Mouse (Mus musculus) MEL (cell line): ENCODE data around the gene Ppfibp1. TPM values are rescaled to one million over a fixed set of nuclear protein-coding genes. Genes with fewer than 3 reads are reported as not detected.

Experiments
- DNase-seq: peaks from one replicate; pipeline ENCODE4 v3.0.0; 2011; ENCODE audit warnings: low read depth, low spot score
- H3K27ac ChIP-seq: 2 replicates; pipeline ENCODE4 v1.5.1; 2012; ENCODE audit warnings: low read depth, mild to moderate bottlenecking, control low read depth, low read length, moderate library complexity; ENCODE audit not compliant: control insufficient read depth
- H3K27me3 ChIP-seq, 2 experiments: fragments of 150-350 bp in 1 of 2; sonication (generic) in 1 of 2; 2 replicates each; pipeline ENCODE4 v1.6.1; 2012; ENCODE audit warnings: low read length in 2 of 2, mild to moderate bottlenecking in 2 of 2, improper control_type of control experiment in 1 of 2, moderate library complexity in 1 of 2; ENCODE audit not compliant: insufficient read depth in 2 of 2, control insufficient read depth in 1 of 2
- H3K36me3 ChIP-seq, 2 experiments: 2 replicates each; pipeline ENCODE4 v1.6.1; 2012 to 2014; ENCODE audit warnings: low read length in 2 of 2, improper control_type of control experiment in 1 of 2, inconsistent platforms in 1 of 2, mild to moderate bottlenecking in 1 of 2; ENCODE audit not compliant: insufficient read depth in 2 of 2, control insufficient read depth in 1 of 2
- H3K4me1 ChIP-seq, 2 experiments: fragments of 150-350 bp in 1 of 2; sonication (generic) in 1 of 2; 2 replicates each; pipeline ENCODE4 v1.6.1; 2012; ENCODE audit warnings: low read length in 2 of 2, improper control_type of control experiment in 1 of 2, mild to moderate bottlenecking in 1 of 2; ENCODE audit not compliant: insufficient read depth in 2 of 2, control insufficient read depth in 1 of 2
- H3K4me3 ChIP-seq, 2 experiments: fragments of 150-350 bp in 1 of 2; sonication (generic) in 1 of 2; 2 replicates each; pipeline ENCODE4 v1.5.1; 2012; ENCODE audit warnings: low read depth in 2 of 2, low read length in 2 of 2, mild to moderate bottlenecking in 2 of 2, moderate library complexity in 2 of 2, control low read depth in 1 of 2, improper control_type of control experiment in 1 of 2; ENCODE audit not compliant: control insufficient read depth in 1 of 2, insufficient read depth in 1 of 2
- H3K79me2 ChIP-seq: 2 replicates; pipeline ENCODE4 v1.6.1; 2012; ENCODE audit warnings: mild to moderate bottlenecking, low read length, moderate library complexity; ENCODE audit not compliant: control insufficient read depth, poor library complexity, insufficient read depth
- H3K9ac ChIP-seq: 2 replicates; pipeline ENCODE4 v1.6.1; 2012; ENCODE audit warnings: low read depth, mild to moderate bottlenecking, control low read depth, low read length, moderate library complexity; ENCODE audit not compliant: control insufficient read depth, poor library complexity, severe bottlenecking
- H3K9me3 ChIP-seq: fragments of 150-350 bp; sonication (generic); replicated peaks from 2 replicates; pipeline ENCODE4 v1.6.1; 2012; ENCODE audit warnings: mild to moderate bottlenecking, low read length, improper control_type of control experiment, moderate library complexity; ENCODE audit not compliant: insufficient read depth
- BHLHE40 ChIP-seq: IDR thresholded peaks from 2 replicates; pipeline ENCODE4 v1.6.1; 2012; ENCODE audit warnings: low read depth, mild to moderate bottlenecking, inconsistent platforms, low read length, improper control_type of control experiment, borderline replicate concordance
- ELF1 ChIP-seq: IDR thresholded peaks from 2 replicates; pipeline ENCODE4 v1.6.1; 2014; ENCODE audit warnings: low read depth, mild to moderate bottlenecking, inconsistent platforms, low read length, improper control_type of control experiment, moderate library complexity
- GABPA ChIP-seq: IDR thresholded peaks from 2 replicates; pipeline ENCODE4 v1.6.1; 2012; ENCODE audit warnings: low read depth, mild to moderate bottlenecking, inconsistent platforms, low read length, improper control_type of control experiment, moderate library complexity
- HCFC1 ChIP-seq: IDR thresholded peaks from 2 replicates; pipeline ENCODE4 v1.6.1; 2012; ENCODE audit warnings: low read depth, mild to moderate bottlenecking, inconsistent platforms, low read length, improper control_type of control experiment, moderate library complexity
- JUND ChIP-seq: IDR thresholded peaks from 2 replicates; pipeline ENCODE4 v1.6.1; 2011; ENCODE audit warnings: low read depth, mild to moderate bottlenecking, improper control_type of control experiment, low read length
- MAFK ChIP-seq: IDR thresholded peaks from 2 replicates; pipeline ENCODE4 v1.6.1; 2011; ENCODE audit warnings: low read depth, mild to moderate bottlenecking, low read length, improper control_type of control experiment, borderline replicate concordance
- MAX ChIP-seq: IDR thresholded peaks from 2 replicates; pipeline ENCODE4 v1.6.1; 2011; ENCODE audit warnings: low read length, improper control_type of control experiment
- MXI1 ChIP-seq: IDR thresholded peaks from 2 replicates; pipeline ENCODE4 v1.6.1; 2011; ENCODE audit warnings: mild to moderate bottlenecking, low read depth, low read length, improper control_type of control experiment
- MYB ChIP-seq: IDR thresholded peaks from 2 replicates; pipeline ENCODE4 v1.6.1; 2011; ENCODE audit warnings: mild to moderate bottlenecking, low read depth, low read length, improper control_type of control experiment
- POLR2A ChIP-seq, 2 experiments: IDR thresholded peaks; 2 replicates each; pipeline ENCODE4 v1.6.1; 2011 to 2012; ENCODE audit warnings: low read length in 2 of 2, mild to moderate bottlenecking in 2 of 2, control low read depth in 1 of 2, improper control_type of control experiment in 1 of 2, low read depth in 1 of 2, moderate library complexity in 1 of 2; ENCODE audit not compliant: control insufficient read depth in 1 of 2, insufficient read depth in 1 of 2, poor library complexity in 1 of 2
- POLR2AphosphoS2 ChIP-seq: IDR thresholded peaks from 2 replicates; pipeline ENCODE4 v1.6.1; 2011; ENCODE audit warnings: low read length, improper control_type of control experiment
- POLR2AphosphoS5 ChIP-seq: IDR thresholded peaks from 2 replicates; pipeline ENCODE4 v1.6.1; 2012; ENCODE audit warnings: low read depth, borderline replicate concordance, mild to moderate bottlenecking, inconsistent platforms, low read length, moderate library complexity, mixed read lengths
- RAD21 ChIP-seq: IDR thresholded peaks from 2 replicates; pipeline ENCODE4 v1.6.1; 2011; ENCODE audit warnings: mild to moderate bottlenecking, low read depth, low read length, improper control_type of control experiment
- SMC3 ChIP-seq: IDR thresholded peaks from 2 replicates; pipeline ENCODE4 v1.6.1; 2011; ENCODE audit warnings: low read depth, low read length, improper control_type of control experiment
- TBP ChIP-seq: IDR thresholded peaks from 2 replicates; pipeline ENCODE4 v1.8.0; 2011; ENCODE audit warnings: low read depth, low read length, improper control_type of control experiment
- TCF12 ChIP-seq: IDR thresholded peaks from 2 replicates; pipeline ENCODE4 v1.6.1; 2014; ENCODE audit warnings: low read depth, mild to moderate bottlenecking, inconsistent platforms, low read length, improper control_type of control experiment, moderate library complexity
- USF1 ChIP-seq: IDR thresholded peaks from 2 replicates; pipeline ENCODE4 v1.6.1; 2014; ENCODE audit warnings: low read depth, mild to moderate bottlenecking, inconsistent platforms, low read length, improper control_type of control experiment, moderate library complexity
- ZC3H11A ChIP-seq: IDR thresholded peaks from 2 replicates; pipeline ENCODE4 v1.6.1; 2012; ENCODE audit warnings: low read depth, mild to moderate bottlenecking, inconsistent platforms, low read length, improper control_type of control experiment
- ZKSCAN1 ChIP-seq: IDR thresholded peaks from 2 replicates; pipeline ENCODE4 v1.6.1; 2012; ENCODE audit warnings: low read depth, mild to moderate bottlenecking, inconsistent platforms, low read length, improper control_type of control experiment, moderate library complexity
- polyA plus RNA-seq, 2 experiments: library from polyadenylated mRNA; stranded (reverse) in 1 of 2; unstranded in 1 of 2; fragments of >175 nt in 1 of 2; fragments of >200 nt in 1 of 2; gene quantifications; 2 replicates each; pipeline versions ENCODE4 v1.2.1 to v1.2.4; 2012; ENCODE audit warnings: low replicate concordance in 2 of 2, low read depth in 1 of 2; ENCODE audit not compliant: insufficient read length in 2 of 2, insufficient read depth in 1 of 2, missing spikeins in 1 of 2
- total RNA-seq: library from RNA; depleted of rRNA; stranded (reverse); fragments of 300-350 nt; gene quantifications from 2 replicates; pipeline ENCODE4 v1.2.3, GENCODE M21; 2012

The Ppfibp1 gene
- total and polyA plus RNA-seq, 3 experiments: 12.2 to 14.6 TPM; not detected in 1

DNA sequence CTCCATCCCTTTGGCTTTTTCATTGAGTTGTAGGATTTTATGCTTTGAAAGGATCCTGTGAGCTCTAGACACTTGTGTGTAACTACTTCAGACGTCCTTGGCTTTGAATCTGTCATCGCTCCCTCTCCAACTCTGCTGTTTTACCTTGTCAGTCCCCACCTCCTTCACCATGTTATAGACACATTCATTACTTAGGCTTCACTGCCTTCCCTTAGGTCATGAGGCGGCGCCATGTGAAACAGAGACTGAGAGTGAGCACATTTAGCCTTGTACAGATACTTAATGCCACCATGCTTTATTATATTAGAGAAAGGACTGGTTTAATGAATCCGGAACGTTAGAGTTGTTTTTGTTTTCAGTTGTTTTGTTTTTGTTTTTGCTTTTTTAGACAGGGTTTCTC lies 83.7 kb downstream of the Ppfibp1 start:
- no peak for DNase-seq
- no peaks in the 10 kb centered on the region for H3K79me2 ChIP-seq
- H3K9ac ChIP-seq: no peak overlapping the region
- H3K27ac ChIP-seq: no peak overlapping the region
- TF ChIP-seq ZC3H11A: no peak
- no peak for TF ChIP-seq TBP
- no peak for TF ChIP-seq MXI1
- no peak for TF ChIP-seq ZKSCAN1
- TF ChIP-seq MAFK: no peak
- TF ChIP-seq JUND: no peak
- TF ChIP-seq POLR2AphosphoS2: no peak
- TF ChIP-seq MYB: no peak
- no peak for TF ChIP-seq SMC3
- TF ChIP-seq MAX: no peak
- TF ChIP-seq HCFC1: no peak
- TF ChIP-seq GABPA: no peak
- no peak for TF ChIP-seq BHLHE40
- TF ChIP-seq USF1: no peak
- no peak overlapping the region for H3K4me3 ChIP-seq
- H3K36me3 ChIP-seq: no peaks in the 10 kb centered on the region
- H3K4me1 ChIP-seq: no peaks in the 10 kb centered on the region
- H3K9me3 ChIP-seq: no peaks in the 10 kb centered on the region
- no peaks in the 10 kb centered on the region for H3K27me3 ChIP-seq

DNA sequence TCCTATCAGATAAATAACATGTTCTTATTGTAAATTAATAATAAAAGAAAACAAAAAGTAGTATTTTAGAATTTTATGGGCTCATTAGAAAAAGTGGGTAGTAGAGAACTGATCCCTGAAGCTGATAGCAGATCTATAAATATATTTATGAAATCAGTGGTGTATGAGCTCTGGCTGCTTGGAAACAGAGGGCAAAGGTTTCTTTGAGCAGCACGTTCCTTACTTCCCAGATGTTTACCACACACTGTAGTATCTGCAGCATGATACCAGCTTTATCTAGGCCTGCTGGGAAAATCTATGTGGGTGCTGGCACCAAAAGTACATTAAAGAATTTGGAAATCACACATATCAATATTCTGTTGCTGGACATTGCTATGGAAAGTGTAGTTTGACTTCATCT lies 84.5 kb downstream of the Ppfibp1 start:
- H3K4me1 ChIP-seq: no peaks in the 10 kb centered on the region
- H3K9ac ChIP-seq: no peak overlapping the region
- no peak overlapping the region for H3K4me3 ChIP-seq
- no peaks in the 10 kb centered on the region for H3K79me2 ChIP-seq
- H3K27me3 ChIP-seq: no peaks in the 10 kb centered on the region
- TF ChIP-seq POLR2A (IDR thresholded peaks at IDR 0.05; ENCODE audit: control insufficient read depth in 1 of 2, insufficient read depth in 1 of 2, low read depth in 1 of 2, low read length in 2 of 2, poor library complexity in 1 of 2) (no peak), TCF12 (no peak)
- TF ChIP-seq, all 39 proteins: peak for 0
- H3K36me3 ChIP-seq: no peaks in the 10 kb centered on the region
- no peaks in the 10 kb centered on the region for H3K9me3 ChIP-seq
- no peak overlapping the region for H3K27ac ChIP-seq
- DNase-seq: no peak

DNA sequence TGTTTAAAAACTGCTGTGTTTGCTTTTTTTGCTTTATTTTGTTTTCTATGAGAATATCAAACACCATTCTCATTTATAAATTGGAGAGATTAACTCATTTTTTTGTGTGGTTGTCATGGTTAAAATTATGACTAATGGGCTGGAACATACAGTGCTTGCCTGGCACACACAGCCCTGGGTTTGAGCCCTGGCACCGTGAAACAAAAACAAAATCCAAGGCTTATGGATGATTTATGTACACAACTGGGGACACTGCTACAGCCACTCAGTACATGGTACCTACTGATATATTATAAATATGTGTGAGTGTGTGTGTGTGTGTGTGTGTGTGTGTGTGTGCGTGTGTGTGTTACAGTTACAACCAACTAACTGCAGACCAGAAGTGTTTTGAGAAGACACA lies 85.1 kb downstream of the Ppfibp1 start:
- no peak overlapping the region for H3K4me3 ChIP-seq
- no peak overlapping the region for H3K27ac ChIP-seq
- H3K9me3 ChIP-seq: no peaks in the 10 kb centered on the region
- TF ChIP-seq ELF1 (no peak), POLR2AphosphoS5 (no peak), RAD21 (no peak)
- H3K27me3 ChIP-seq: no peaks in the 10 kb centered on the region
- H3K9ac ChIP-seq: no peak overlapping the region
- no peaks in the 10 kb centered on the region for H3K36me3 ChIP-seq
- no peak for DNase-seq
- H3K4me1 ChIP-seq: no peaks in the 10 kb centered on the region
- H3K79me2 ChIP-seq: no peaks in the 10 kb centered on the region
